Mouse (Mus musculus) cerebellum, adult 11 months (tissue): ENCODE measurements around the gene 4930402F06Rik.
A peak's percentile ranks its signal among the peaks of the same experiment; 100 is the strongest.

Source experiments
- DNase-seq: peaks from one replicate; pipeline ENCODE4 v3.0.0; 2022

The 4930402F06Rik gene

GRCm38 (mm10) chr2:35337419-35337818 is 59.6 kb downstream of the 4930402F06Rik start:
- DNase-seq: no peak

- DNase-seq: peak; percentile 99
Measured at GRCm38 (mm10) chr2:35336388-35337280, 60.3 kb downstream of the 4930402F06Rik start, which contains the start of gene Stom. Gene Stom (minus strand): TSS chr2:35336976.

GRCm38 (mm10) chr2:35335620-35336019 is 61.4 kb downstream of the 4930402F06Rik start:
- no peak for DNase-seq

- no peak for DNase-seq
Measured at GRCm38 (mm10) chr2:35333670-35334069, 63.3 kb downstream of the 4930402F06Rik start.

- DNase-seq: no peak
Measured at GRCm38 (mm10) chr2:35331205-35331604, 65.8 kb downstream of the 4930402F06Rik start.

- DNase-seq: no peak
Measured at GRCm38 (mm10) chr2:35329061-35329460, 67.9 kb downstream of the 4930402F06Rik start.

GRCm38 (mm10) chr2:35328064-35328792 is 68.7 kb downstream of the 4930402F06Rik start:
- DNase-seq: peak; percentile 71

GRCm38 (mm10) chr2:35327583-35327982 is 69.4 kb downstream of the 4930402F06Rik start:
- no peak for DNase-seq

- DNase-seq: no peak
Measured at GRCm38 (mm10) chr2:35326931-35327330, 70.0 kb downstream of the 4930402F06Rik start.

GRCm38 (mm10) chr2:35325930-35326329 is 71.0 kb downstream of the 4930402F06Rik start:
- DNase-seq: no peak
